Mouse (Mus musculus) midbrain, embryonic 14.5 days (tissue): ENCODE measurements at regions not wholly inside any gene's neighbourhood (a gene's known extent, or its start where the extent isn't known, plus 50 kb on each side); places are given as distances from the start of the nearest gene placed in this dataset.

ENCODE experiments used
- ATAC-seq: fragments of 200-750 bp; cut with Nextera tagmentation; 2 replicates; pipeline ENCODE4 v1.8.0; 2017; ENCODE audit warnings: moderate number of reproducible peaks, moderate library complexity; ENCODE audit not compliant: low FRiP score, low TSS enrichment
- DNase-seq: peaks from one replicate; pipeline ENCODE4 v3.0.0-alpha.2; 2015
- H3K27ac ChIP-seq: fragments of 300-500 bp; sonication (generic); replicated peaks from 2 replicates; pipeline ENCODE4 v1.5.1; 2014; ENCODE audit warnings: mild to moderate bottlenecking, low read depth, low read length, moderate library complexity
- H3K27me3 ChIP-seq: fragments of 300-500 bp; sonication (generic); 2 replicates; pipeline ENCODE4 v1.6.1; 2014; ENCODE audit warnings: low read length, control low read depth, mixed read lengths; ENCODE audit not compliant: control insufficient read depth, insufficient read depth
- H3K36me3 ChIP-seq: fragments of 300-500 bp; sonication (generic); 2 replicates; pipeline ENCODE4 v1.6.1; 2014; ENCODE audit warnings: low read length, control low read depth; ENCODE audit not compliant: control insufficient read depth, insufficient read depth
- H3K4me1 ChIP-seq: fragments of 300-500 bp; sonication (generic); 2 replicates; pipeline ENCODE4 v1.6.1; 2014; ENCODE audit warnings: mild to moderate bottlenecking, antibody characterized with exemption, low read length, control low read depth; ENCODE audit not compliant: control insufficient read depth, insufficient read depth
- H3K4me2 ChIP-seq: fragments of 300-500 bp; sonication (generic); 2 replicates; pipeline ENCODE4 v1.6.1; 2014; ENCODE audit warnings: mild to moderate bottlenecking, low read length, moderate library complexity
- H3K4me3 ChIP-seq: fragments of 300-500 bp; sonication (generic); replicated peaks from 2 replicates; pipeline ENCODE4 v1.5.1; 2014; ENCODE audit warnings: low read depth, low read length
- H3K9ac ChIP-seq: fragments of 300-500 bp; sonication (generic); replicated peaks from 2 replicates; pipeline ENCODE4 v1.6.1; 2014; ENCODE audit warnings: mild to moderate bottlenecking, low read length, moderate library complexity
- H3K9me3 ChIP-seq: fragments of 300-500 bp; sonication (generic); 2 replicates; pipeline ENCODE4 v1.6.1; 2016; ENCODE audit warnings: low read length, control low read depth, mixed read lengths; ENCODE audit not compliant: control insufficient read depth
- WGBS: fragments of 180-500 bp; shearing (Covaris S2); extraction: QIAGEN DNeasy Blood & Tissue Kit; methylation state at CpG from one replicate; pipeline ENCODE4 v1.1.7; 2014; 5-methylcytosine and 5-hydroxymethylcytosine counted together

DNA sequence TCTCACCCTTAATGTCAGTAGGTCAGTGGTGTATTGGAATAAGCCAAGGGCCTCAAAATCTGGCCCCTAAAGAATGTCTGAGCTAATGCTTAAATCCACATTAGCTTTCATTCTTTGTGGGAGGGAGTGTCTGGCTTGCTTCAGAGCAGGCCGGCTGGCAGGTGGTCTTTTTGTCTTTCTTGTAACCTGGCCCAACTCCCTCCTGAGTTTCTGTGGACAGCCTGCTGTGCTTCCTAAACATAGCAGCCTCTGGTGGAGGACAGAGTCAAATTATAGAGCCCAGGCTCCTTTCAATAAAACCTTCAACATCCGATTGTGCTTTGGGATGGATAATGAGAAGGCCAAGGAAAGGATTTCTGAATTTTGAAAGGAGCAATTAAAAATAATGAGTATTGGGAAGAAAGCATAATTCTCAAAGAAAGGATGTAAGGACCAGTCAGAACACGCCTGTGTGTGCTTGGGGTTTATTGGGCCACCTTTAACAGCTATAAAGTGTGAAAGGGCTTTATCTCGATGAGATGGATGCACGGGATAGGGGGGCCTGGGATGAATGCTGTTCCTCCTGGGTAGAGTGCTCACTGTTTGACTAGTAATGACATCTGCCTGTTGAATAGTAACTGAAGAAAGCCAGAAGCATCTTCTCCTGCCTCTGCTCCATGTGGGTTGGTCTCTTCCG is 554.2 kb downstream of the Dok5 start:
- no peaks in the 10 kb centered on the region for H3K27me3 ChIP-seq
- DNase-seq (no peak), ATAC-seq (no peak)
- WGBS, result 18% methylated on average over 6 of the region's 6 CpGs
- peaks cover 7% of the 10 kb centered on the region for H3K9me3 ChIP-seq
- H3K9ac ChIP-seq, result no peak overlapping the region
- no peak overlapping the region for H3K4me3 ChIP-seq
- H3K4me1 ChIP-seq, result no peaks in the 10 kb centered on the region; the same call in 1 of the 2 replicates
- no peaks in the 10 kb centered on the region for H3K36me3 ChIP-seq
- H3K27ac ChIP-seq, result no peak overlapping the region
- no peak overlapping the region for H3K4me2 ChIP-seq

DNA sequence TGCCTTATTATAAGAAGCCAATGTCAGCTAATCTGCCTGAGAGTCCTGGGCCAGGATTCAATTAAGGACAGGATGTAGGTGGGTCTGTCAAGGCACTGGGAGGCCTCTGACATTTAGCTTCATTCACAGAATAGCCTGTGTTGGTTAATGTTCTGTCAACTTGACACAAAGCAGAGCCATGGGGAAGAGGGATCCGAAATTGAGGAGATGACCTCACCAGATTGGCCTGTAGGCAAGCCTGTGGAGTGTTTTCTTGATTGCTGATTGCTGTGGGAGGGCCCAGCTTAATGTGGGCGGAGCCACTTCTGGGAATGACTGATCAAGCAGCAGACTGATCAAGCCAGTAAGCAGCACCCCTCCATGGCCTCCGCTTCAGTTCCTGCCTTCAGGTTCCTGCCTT is 548.5 kb downstream of the Dok5 start:
- no peak for ATAC-seq
- 84% methylated on average over 3 of the region's 3 CpGs for WGBS
- Histone ChIP-seq H3K4me1 (no peaks in the 10 kb centered on the region), H3K9ac (no peak overlapping the region), H3K27me3 (no peaks in the 10 kb centered on the region), H3K27ac (no peak overlapping the region), H3K36me3 (no peaks in the 10 kb centered on the region), H3K9me3 (peaks cover 7% of the 10 kb centered on the region), H3K4me2 (no peak overlapping the region), H3K4me3 (no peak overlapping the region)
- no peak for DNase-seq

DNA sequence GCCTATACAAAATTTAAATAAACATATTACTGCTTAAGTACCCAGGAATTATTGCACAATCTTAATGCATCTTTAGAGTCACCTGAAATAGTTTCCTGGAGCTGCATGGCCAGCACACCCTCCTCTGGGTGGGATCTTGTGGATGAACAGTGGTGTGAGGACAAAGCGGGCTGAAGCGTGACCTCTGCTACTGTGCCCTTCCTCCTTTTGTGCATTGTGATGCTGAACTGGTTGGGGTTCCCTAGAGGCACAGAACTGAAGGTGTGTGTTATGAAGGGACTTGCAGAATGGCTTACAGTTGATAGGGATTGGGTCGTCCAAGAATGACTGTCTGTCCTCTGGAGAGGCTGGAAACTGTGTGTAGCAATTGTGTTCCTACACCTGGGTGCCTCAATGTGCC is 547.7 kb downstream of the Dok5 start:
- Histone ChIP-seq H3K27me3 (no peaks in the 10 kb centered on the region), H3K4me1 (no peaks in the 10 kb centered on the region), H3K4me3 (no peak overlapping the region), H3K4me2 (no peak overlapping the region), H3K36me3 (no peaks in the 10 kb centered on the region), H3K9ac (no peak overlapping the region), H3K9me3 (peaks cover 7% of the 10 kb centered on the region), H3K27ac (no peak overlapping the region)
- no peak for DNase-seq
- WGBS, result 78% methylated on average over 3 of the region's 3 CpGs
- no peak for ATAC-seq

DNA sequence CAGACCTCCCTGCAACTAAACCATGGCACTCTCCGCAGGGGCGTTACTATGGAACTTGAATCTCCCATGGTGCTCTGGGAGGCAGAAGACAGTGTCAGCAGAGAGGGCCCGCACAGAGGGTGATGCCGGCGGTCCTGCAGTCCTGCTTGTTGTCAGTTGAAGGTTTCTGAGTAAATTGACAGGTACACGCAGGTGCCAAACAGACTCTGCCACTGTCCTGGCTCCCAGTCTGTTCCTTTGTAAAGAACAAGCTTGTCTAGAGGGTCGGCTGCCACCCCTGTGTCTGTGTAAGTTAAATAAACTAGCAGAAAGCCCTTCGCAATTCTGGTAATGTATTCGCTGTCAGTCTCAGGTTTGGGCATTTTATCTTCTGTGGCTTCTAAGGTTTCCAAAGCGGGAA is 521.6 kb downstream of the Dok5 start:
- no peak overlapping the region for H3K9ac ChIP-seq
- no peak overlapping the region for H3K27ac ChIP-seq
- 50% methylated on average over 10 of the region's 10 CpGs for WGBS
- no peaks in the 10 kb centered on the region for H3K27me3 ChIP-seq
- ATAC-seq, result no peak
- peak; percentile 28 for DNase-seq
- no peak overlapping the region for H3K4me3 ChIP-seq
- H3K4me1 ChIP-seq, result no peaks in the 10 kb centered on the region
- no peak overlapping the region for H3K4me2 ChIP-seq
- H3K36me3 ChIP-seq, result no peaks in the 10 kb centered on the region
- H3K9me3 ChIP-seq, result no peaks in the 10 kb centered on the region

DNA sequence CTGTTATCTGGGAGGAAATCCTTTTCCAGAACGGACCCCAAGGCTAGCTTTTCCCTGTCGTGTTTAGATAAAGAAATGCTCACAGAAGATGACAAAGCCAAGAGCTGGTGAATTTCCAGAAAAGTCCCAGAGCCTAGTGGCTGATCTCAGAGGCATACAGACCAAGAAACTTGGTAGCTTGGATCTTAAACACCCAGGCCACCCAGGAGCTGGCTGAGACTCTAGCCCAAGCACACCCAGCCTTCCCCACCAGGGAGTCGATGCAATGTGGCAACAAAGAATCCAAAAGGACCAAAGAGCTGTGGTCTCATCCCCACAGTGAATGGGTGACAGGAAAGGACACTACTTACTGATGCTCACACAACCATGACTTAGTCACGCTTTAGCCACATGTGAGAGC is 513.8 kb downstream of the Dok5 start:
- H3K27ac ChIP-seq, result no peak overlapping the region
- DNase-seq (no peak), ATAC-seq (no peak)
- H3K4me1 ChIP-seq, result no peaks in the 10 kb centered on the region
- H3K4me2 ChIP-seq, result no peak overlapping the region
- H3K9me3 ChIP-seq, result no peaks in the 10 kb centered on the region
- no peaks in the 10 kb centered on the region for H3K36me3 ChIP-seq
- no peaks in the 10 kb centered on the region for H3K27me3 ChIP-seq
- no peak overlapping the region for H3K4me3 ChIP-seq
- no peak overlapping the region for H3K9ac ChIP-seq
- WGBS, result 79% methylated on average over 4 of the region's 4 CpGs

- H3K27ac ChIP-seq, result no peak overlapping the region
- H3K4me2 ChIP-seq, result no peak overlapping the region
- WGBS, result 71% methylated on average over 5 of the region's 5 CpGs
- H3K4me1 ChIP-seq, result no peaks in the 10 kb centered on the region
- H3K9me3 ChIP-seq, result no peaks in the 10 kb centered on the region
- ATAC-seq, result no peak
- no peaks in the 10 kb centered on the region for H3K36me3 ChIP-seq
- H3K4me3 ChIP-seq, result no peak overlapping the region
- H3K9ac ChIP-seq, result no peak overlapping the region
- DNase-seq, result no peak
- no peaks in the 10 kb centered on the region for H3K27me3 ChIP-seq
Observed at GRCm38 (mm10) chr2:171242356-171242755, 510.7 kb downstream of the Dok5 start.

- ATAC-seq, result no peak
- no peak overlapping the region for H3K9ac ChIP-seq
- 78% methylated on average over 8 of the region's 8 CpGs for WGBS
- no peak overlapping the region for H3K4me3 ChIP-seq
- no peaks in the 10 kb centered on the region for H3K9me3 ChIP-seq
- H3K36me3 ChIP-seq, result no peaks in the 10 kb centered on the region
- H3K27ac ChIP-seq, result no peak overlapping the region
- no peak overlapping the region for H3K4me2 ChIP-seq
- no peaks in the 10 kb centered on the region for H3K4me1 ChIP-seq
- H3K27me3 ChIP-seq, result no peaks in the 10 kb centered on the region
- DNase-seq, result no peak
Observed at GRCm38 (mm10) chr2:171237276-171237960, 505.8 kb downstream of the Dok5 start.

- no peak for ATAC-seq
- H3K36me3 ChIP-seq, result no peaks in the 10 kb centered on the region
Observed at GRCm38 (mm10) chr2:171232812-171233211, 501.2 kb downstream of the Dok5 start.

More at GRCm38 (mm10) chr2:171232812-171233211, 501.2 kb downstream of the Dok5 start:
- DNase-seq, result no peak
- no peak overlapping the region for H3K4me2 ChIP-seq
- H3K27me3 ChIP-seq, result no peaks in the 10 kb centered on the region
- H3K9ac ChIP-seq, result no peak overlapping the region
- no peak overlapping the region for H3K27ac ChIP-seq
- H3K9me3 ChIP-seq, result no peaks in the 10 kb centered on the region
- no peaks in the 10 kb centered on the region for H3K4me1 ChIP-seq
- no peak overlapping the region for H3K4me3 ChIP-seq
